Mouse (Mus musculus): ENCODE measurements around the gene Sv2b.

- no peak for TF ChIP-seq POLR2A (IDR thresholded peaks at IDR 0.05; ENCODE audit: low read depth, low read length)
- TF ChIP-seq CTCF (IDR thresholded peaks at IDR 0.05; ENCODE audit: extremely low read depth, insufficient read depth, insufficient read length, insufficient replicate concordance) = no peak
These were observed 43.8 kb upstream of the Sv2b start for GRCm38 (mm10) chr7:75352777-75353374.

All from spleen, adult 2 months (tissue).